Mouse (Mus musculus) inflammation-experienced regulatory T-cells, adult 16 weeks (primary cell): Measurements from ENCODE around the gene Cox7b2. TPM values are rescaled to one million over a fixed set of nuclear protein-coding genes. Genes with fewer than 3 reads are reported as not detected.

Experiments used
- polyA plus RNA-seq: library from polyadenylated mRNA; unstranded; fragments of 100-300 nt; shearing (Covaris generic); gene quantifications from one replicate; pipeline ENCODE4 v1.2.1, GENCODE M21; 2017

The Cox7b2 gene
- polyA plus RNA-seq, result not detected

GRCm38 (mm10) chr5:71548079-71548478 lies at the start of gene Cox7b2:
Gene Cox7b2, minus strand, starts transcription at chr5:71548205.

Other genes with a start within 250 kb of the Cox7b2 start
- gene Gabrb1, start 109.9 kb upstream of the Cox7b2 start, polyA plus RNA-seq, result 0.05 TPM
- not detected for gene Gabra4, start 110.1 kb upstream of the Cox7b2 start, polyA plus RNA-seq